Mouse (Mus musculus): ENCODE data around the gene Fryl. TPM values are rescaled to one million over a fixed set of nuclear protein-coding genes. Genes with fewer than 3 reads are reported as not detected.

Gene Fryl
- total and polyA plus RNA-seq, 3 experiments, result 112 to 439 (median 147) TPM

- H3K4me1 ChIP-seq (ENCODE audit: insufficient read depth, low read depth, low read length), result no peaks in the 10 kb centered on the region
- TF ChIP-seq GATA1 (IDR thresholded peaks at IDR 0.05; ENCODE audit: borderline replicate concordance, low read length), result no peak
- no peak for TF ChIP-seq CTCF (IDR thresholded peaks at IDR 0.05; ENCODE audit: low read depth, low read length)
- no peak for TF ChIP-seq TAL1 (conservative IDR thresholded peaks at IDR 0.05; ENCODE audit: low read depth, low read length)
- TF ChIP-seq GATA2 (IDR thresholded peaks at IDR 0.05; ENCODE audit: borderline replicate concordance, low read depth, low read length), result no peak
- TF ChIP-seq POLR2AphosphoS5 (IDR thresholded peaks at IDR 0.05; ENCODE audit: insufficient replicate concordance, low read depth, low read length), result no peak
- DNase-seq (ENCODE audit: low spot score) (no peak), ATAC-seq (ENCODE audit: extremely low read depth, insufficient number of reproducible peaks, low FRiP score, poor library complexity, severe bottlenecking) (no peak)
- H3K4me3 ChIP-seq (ENCODE audit: low read depth, low read length), result no peak within 1 kb of the TSS
- no peaks in the 10 kb centered on the region for H3K9me3 ChIP-seq (replicated peaks)
- H3K36me3 ChIP-seq (replicated peaks), result peaks cover 73% of the 10 kb centered on the region
- H3K27me3 ChIP-seq (ENCODE audit: insufficient read depth, low read length), result no peaks in the 10 kb centered on the region
These were observed 281.8 kb downstream of the Fryl start, which contains the start of gene Gm10135 for GRCm38 (mm10) chr5:72974602-72975001. TSS of gene Gm10135 (minus strand) at chr5:72974702.

- DNase-seq (ENCODE audit: low spot score) (no peak), ATAC-seq (ENCODE audit: extremely low read depth, insufficient number of reproducible peaks, low FRiP score, poor library complexity, severe bottlenecking) (no peak)
- no peak overlapping the region for H3K4me3 ChIP-seq (ENCODE audit: low read depth, low read length)
- H3K27me3 ChIP-seq (ENCODE audit: insufficient read depth, low read length), result no peaks in the 10 kb centered on the region
- no peaks in the 10 kb centered on the region for H3K9me3 ChIP-seq (replicated peaks)
- H3K4me1 ChIP-seq (ENCODE audit: insufficient read depth, low read depth, low read length), result no peaks in the 10 kb centered on the region
- no peak for TF ChIP-seq GATA2 (IDR thresholded peaks at IDR 0.05; ENCODE audit: borderline replicate concordance, low read depth, low read length)
- H3K36me3 ChIP-seq (replicated peaks), result peaks cover 79% of the 10 kb centered on the region
These were observed 283.5 kb downstream of the Fryl start for GRCm38 (mm10) chr5:72972934-72973333.

- ATAC-seq (ENCODE audit: extremely low read depth, insufficient number of reproducible peaks, low FRiP score, poor library complexity, severe bottlenecking) (no peak), DNase-seq (ENCODE audit: low spot score) (no peak)
- no peaks in the 10 kb centered on the region for H3K27me3 ChIP-seq (ENCODE audit: insufficient read depth, low read length)
- TF ChIP-seq CTCF (IDR thresholded peaks at IDR 0.05; ENCODE audit: low read depth, low read length), result no peak
- no peak for TF ChIP-seq GATA1 (IDR thresholded peaks at IDR 0.05; ENCODE audit: borderline replicate concordance, low read length)
- no peak for TF ChIP-seq TAL1 (conservative IDR thresholded peaks at IDR 0.05; ENCODE audit: low read depth, low read length)
- TF ChIP-seq GATA2 (IDR thresholded peaks at IDR 0.05; ENCODE audit: borderline replicate concordance, low read depth, low read length), result no peak
- no peak for TF ChIP-seq POLR2AphosphoS5 (IDR thresholded peaks at IDR 0.05; ENCODE audit: insufficient replicate concordance, low read depth, low read length)
- H3K9me3 ChIP-seq (replicated peaks), result no peaks in the 10 kb centered on the region
- no peaks in the 10 kb centered on the region for H3K4me1 ChIP-seq (ENCODE audit: insufficient read depth, low read depth, low read length)
- H3K36me3 ChIP-seq (replicated peaks), result peaks cover 78% of the 10 kb centered on the region
- H3K4me3 ChIP-seq (ENCODE audit: low read depth, low read length), result no peak overlapping the region
These were observed 284.0 kb downstream of the Fryl start for GRCm38 (mm10) chr5:72972435-72972834.

Other genes with a start within 250 kb of the Fryl start
- not detected in 2 replicates for gene Slc10a4, start 249.7 kb downstream of the Fryl start, total RNA-seq (2014; fragmentation: Nextera tagmentation)
- 0.11 TPM in 1 of 2 replicates, not detected in the other for gene Slc10a4, start 249.7 kb downstream of the Fryl start, total RNA-seq (2017)
- not detected in 2 replicates for gene Slc10a4, start 249.7 kb downstream of the Fryl start, polyA plus RNA-seq (2012)
- 311 and 324 TPM in 2 replicates for gene Ociad1, start 36.2 kb upstream of the Fryl start, total RNA-seq (2014; fragmentation: Nextera tagmentation)
- 223 and 231 TPM in 2 replicates for gene Ociad1, start 36.2 kb upstream of the Fryl start, total RNA-seq (2017)
- gene Ociad1, start 36.2 kb upstream of the Fryl start, polyA plus RNA-seq (2012), result 93.3 and 121 TPM in 2 replicates
- not detected in 2 replicates for gene Ociad2, start 84.4 kb upstream of the Fryl start, total RNA-seq (2014; fragmentation: Nextera tagmentation)
- gene Ociad2, start 84.4 kb upstream of the Fryl start, total RNA-seq (2017), result 0.76 and 1.1 TPM in 2 replicates
- gene Ociad2, start 84.4 kb upstream of the Fryl start, polyA plus RNA-seq (2012), result not detected in 2 replicates
- gene Cwh43, start 149.5 kb upstream of the Fryl start, total RNA-seq (2014; fragmentation: Nextera tagmentation), result not detected in 2 replicates
- not detected in 2 replicates for gene Cwh43, start 149.5 kb upstream of the Fryl start, total RNA-seq (2017)
- not detected in 2 replicates for gene Cwh43, start 149.5 kb upstream of the Fryl start, polyA plus RNA-seq (2012)
- gene Dcun1d4, start 224.4 kb upstream of the Fryl start, total RNA-seq (2014; fragmentation: Nextera tagmentation), result 25.4 and 36.0 TPM in 2 replicates
- gene Dcun1d4, start 224.4 kb upstream of the Fryl start, total RNA-seq (2017), result 23.6 and 29.9 TPM in 2 replicates
- 15.6 and 17.6 TPM in 2 replicates for gene Dcun1d4, start 224.4 kb upstream of the Fryl start, polyA plus RNA-seq (2012)

Data from G1E (cell line).